Mouse (Mus musculus): ENCODE results near the gene Abhd17b.
A peak's percentile ranks its signal among the peaks of the same experiment; 100 is the strongest.
"Not testable (repeated sequence)": the region's sequence is repeated elsewhere in the genome, so short reads cannot be mapped to it uniquely, and the experiment has no call there.

Gene Abhd17b

DNA sequence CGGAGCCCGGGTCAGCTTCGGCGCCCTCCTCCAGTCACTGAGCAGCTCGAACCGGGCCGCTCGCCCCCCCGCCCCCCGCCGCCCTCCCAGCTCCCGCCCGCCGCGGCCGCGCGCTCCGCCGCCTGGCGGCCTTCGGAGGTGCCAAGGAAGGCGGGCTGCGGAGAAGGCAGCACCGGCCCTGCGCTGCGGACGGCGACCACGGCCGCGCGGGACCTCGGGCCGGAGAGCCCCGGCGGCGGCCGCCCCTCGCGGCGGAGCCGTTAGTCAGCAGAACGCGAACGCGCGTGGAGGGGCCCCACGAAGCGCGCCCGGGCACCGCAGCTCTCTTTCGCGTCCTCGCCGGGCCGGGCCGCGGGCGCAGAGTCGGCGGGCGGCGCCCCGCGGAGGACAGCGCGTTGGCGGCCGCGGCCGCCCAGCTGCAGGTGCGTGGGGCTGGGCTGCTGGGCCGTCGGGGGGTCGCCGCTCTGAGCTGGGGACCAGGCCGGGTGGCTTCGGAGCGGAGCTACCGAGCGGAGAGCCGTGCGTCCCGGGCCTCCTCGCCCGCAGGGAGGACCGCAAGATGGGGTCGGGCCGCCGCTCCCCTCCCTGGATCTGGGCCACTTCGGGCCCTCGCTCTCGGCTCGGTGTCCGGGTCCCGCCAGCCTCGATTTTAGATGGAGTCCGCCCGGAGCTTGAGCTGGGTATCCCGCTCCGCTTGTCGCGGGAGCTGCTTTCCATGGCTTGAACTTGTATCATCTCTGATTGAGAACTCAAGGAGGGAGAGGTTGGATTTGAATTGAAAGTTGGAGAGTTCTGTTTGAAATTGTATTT is at the start of gene Abhd17b:
TSS of gene Abhd17b (plus strand) at position 14 of the 810 bp plus-strand sequence.
- peak; percentile 4 for ATAC-seq (ENCODE audit: insufficient number of reproducible peaks, low FRiP score, low TSS enrichment)

DNA sequence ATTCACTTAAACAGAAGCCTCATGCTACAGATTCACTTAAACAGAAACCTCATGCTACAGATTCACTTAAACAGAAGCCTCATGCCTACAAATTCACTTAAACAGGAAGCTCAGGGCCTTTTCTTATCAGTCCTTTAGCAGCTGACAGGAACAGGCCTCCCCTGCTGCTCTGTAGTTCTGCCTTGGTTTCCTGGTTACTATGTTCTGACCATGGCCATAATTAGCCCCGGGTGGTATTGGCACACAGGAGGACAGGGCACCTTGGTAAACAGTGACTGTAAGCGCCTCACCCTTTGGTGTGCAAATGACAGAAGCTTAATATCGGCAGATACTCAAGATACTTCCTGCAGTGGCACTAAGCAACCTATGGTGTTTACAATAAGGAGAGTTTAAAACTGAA is 49.1 kb upstream of the Abhd17b start:
- ATAC-seq (ENCODE audit: insufficient number of reproducible peaks, low FRiP score, low TSS enrichment): no peak

- no peak for ATAC-seq (ENCODE audit: insufficient number of reproducible peaks, low FRiP score, low TSS enrichment)
Observed at GRCm38 (mm10) chr19:21605294-21605693, 47.7 kb upstream of the Abhd17b start.

DNA sequence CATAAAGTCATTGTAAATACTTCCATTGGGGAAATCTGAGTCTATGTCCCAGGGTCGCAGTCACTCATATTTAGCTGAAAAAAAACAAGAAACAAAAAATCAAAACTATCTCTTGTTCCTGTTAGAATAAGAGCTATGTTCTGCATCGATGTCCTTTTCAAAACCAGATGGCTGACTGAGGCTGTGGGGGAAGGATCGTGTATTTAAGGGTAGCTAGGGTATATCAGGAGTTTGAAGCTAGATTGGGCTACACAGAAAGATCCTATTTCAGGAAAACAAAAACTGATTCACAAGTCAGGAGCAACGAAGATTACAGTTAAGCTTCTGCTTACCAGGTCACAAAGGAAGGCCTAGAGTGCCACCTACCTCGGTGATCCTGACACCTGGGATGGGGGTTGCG is 42.7 kb upstream of the Abhd17b start:
- ATAC-seq (ENCODE audit: insufficient number of reproducible peaks, low FRiP score, low TSS enrichment): no peak

- ATAC-seq (ENCODE audit: insufficient number of reproducible peaks, low FRiP score, low TSS enrichment): no peak
Observed at GRCm38 (mm10) chr19:21611297-21611696, 41.7 kb upstream of the Abhd17b start.

- no peak for ATAC-seq (ENCODE audit: insufficient number of reproducible peaks, low FRiP score, low TSS enrichment)
Observed at GRCm38 (mm10) chr19:21611725-21612575, 41.0 kb upstream of the Abhd17b start.

GRCm38 (mm10) chr19:21615801-21616200 is 37.2 kb upstream of the Abhd17b start:
- ATAC-seq (ENCODE audit: insufficient number of reproducible peaks, low FRiP score, low TSS enrichment): no peak

DNA sequence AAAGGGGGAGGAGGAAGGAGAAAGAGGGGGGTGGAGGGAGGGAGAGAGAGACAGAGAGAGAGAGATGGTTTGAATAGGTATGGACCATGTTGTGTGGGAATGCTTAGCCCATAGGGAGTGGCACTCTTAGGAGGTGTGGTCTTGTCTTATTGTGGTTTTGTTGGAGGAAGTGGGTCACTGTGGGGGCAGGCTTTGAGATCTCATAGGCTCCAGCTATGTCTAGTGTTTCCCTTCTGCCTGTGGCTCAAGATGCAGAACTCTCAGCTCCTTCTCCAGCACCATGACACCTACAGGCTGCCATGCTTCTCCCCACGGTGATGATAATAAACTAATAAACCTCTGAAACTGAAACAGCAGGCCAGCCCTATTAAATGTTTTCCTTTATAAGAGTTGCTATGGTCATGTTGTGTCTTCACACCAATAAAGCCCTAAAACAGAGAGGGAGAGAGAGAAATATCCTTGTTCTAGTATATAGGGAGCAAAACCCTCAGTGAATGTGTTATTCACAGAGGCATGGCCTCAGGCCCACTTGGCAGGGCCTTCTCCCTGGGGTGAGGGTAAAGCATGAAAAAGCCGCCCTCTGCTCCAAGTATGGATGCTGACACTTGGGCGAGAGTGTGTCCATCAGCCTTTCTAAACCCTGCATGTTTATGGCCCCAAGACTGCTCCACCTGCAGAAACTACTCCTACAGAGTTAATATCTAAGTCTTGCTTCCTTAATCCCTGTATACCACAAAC is 29.4 kb upstream of the Abhd17b start:
- ATAC-seq (ENCODE audit: insufficient number of reproducible peaks, low FRiP score, low TSS enrichment): no peak

DNA sequence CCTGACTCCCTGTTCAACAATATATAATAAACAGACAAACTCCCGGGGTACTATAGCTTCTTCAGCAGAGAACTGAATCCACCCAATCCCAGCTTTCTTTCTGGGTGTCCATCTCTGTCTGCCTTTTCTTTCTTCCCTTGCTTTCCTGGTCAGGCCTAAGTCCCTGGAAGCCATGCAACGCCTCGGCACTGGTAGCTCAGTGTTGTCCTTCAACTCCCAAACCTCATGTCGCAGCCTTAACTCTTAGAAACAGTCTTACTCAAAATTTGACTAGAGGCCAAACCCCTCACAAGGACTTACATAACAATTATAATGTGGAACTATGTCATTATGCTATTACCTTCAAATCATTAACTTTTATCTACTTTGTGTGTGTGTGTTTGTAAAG is 28.8 kb upstream of the Abhd17b start:
- ATAC-seq (ENCODE audit: insufficient number of reproducible peaks, low FRiP score, low TSS enrichment): no peak

GRCm38 (mm10) chr19:21626271-21626988 is 26.6 kb upstream of the Abhd17b start:
- ATAC-seq (ENCODE audit: insufficient number of reproducible peaks, low FRiP score, low TSS enrichment): no peak

GRCm38 (mm10) chr19:21628440-21628839 is 24.5 kb upstream of the Abhd17b start:
- not testable (repeated sequence) for ATAC-seq (ENCODE audit: insufficient number of reproducible peaks, low FRiP score, low TSS enrichment)

- no peak for ATAC-seq (ENCODE audit: insufficient number of reproducible peaks, low FRiP score, low TSS enrichment)
Observed at GRCm38 (mm10) chr19:21629030-21629429, 24.0 kb upstream of the Abhd17b start.

DNA sequence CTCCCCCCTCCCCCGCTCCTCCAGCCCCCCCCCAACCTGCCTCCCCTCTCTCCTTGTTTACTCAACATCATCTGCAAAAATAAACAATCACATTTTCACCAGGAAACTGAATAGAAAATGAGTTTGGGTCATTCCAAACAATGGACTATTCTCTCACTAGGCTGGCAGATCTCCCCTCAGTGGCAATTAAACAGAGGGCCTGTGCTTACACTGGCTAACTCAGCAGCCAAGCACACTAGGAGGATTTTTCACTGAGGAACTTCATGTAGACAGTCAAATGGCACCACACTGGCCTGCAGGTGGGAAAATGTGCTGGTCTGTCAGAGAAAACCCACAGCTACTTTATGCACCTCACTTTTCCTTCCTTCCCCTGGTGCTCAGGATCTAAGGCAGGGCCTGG is 23.5 kb upstream of the Abhd17b start:
- ATAC-seq (ENCODE audit: insufficient number of reproducible peaks, low FRiP score, low TSS enrichment): 0 out of 2 replicates have a peak, but pooled peaks have one; percentile 26

- ATAC-seq (ENCODE audit: insufficient number of reproducible peaks, low FRiP score, low TSS enrichment): no peak
Observed at GRCm38 (mm10) chr19:21630656-21631331, 22.2 kb upstream of the Abhd17b start.

- no peak for ATAC-seq (ENCODE audit: insufficient number of reproducible peaks, low FRiP score, low TSS enrichment)
Observed at GRCm38 (mm10) chr19:21635406-21635805, 17.6 kb upstream of the Abhd17b start.

- ATAC-seq (ENCODE audit: insufficient number of reproducible peaks, low FRiP score, low TSS enrichment): no peak
Observed at GRCm38 (mm10) chr19:21636907-21637306, 16.1 kb upstream of the Abhd17b start.

DNA sequence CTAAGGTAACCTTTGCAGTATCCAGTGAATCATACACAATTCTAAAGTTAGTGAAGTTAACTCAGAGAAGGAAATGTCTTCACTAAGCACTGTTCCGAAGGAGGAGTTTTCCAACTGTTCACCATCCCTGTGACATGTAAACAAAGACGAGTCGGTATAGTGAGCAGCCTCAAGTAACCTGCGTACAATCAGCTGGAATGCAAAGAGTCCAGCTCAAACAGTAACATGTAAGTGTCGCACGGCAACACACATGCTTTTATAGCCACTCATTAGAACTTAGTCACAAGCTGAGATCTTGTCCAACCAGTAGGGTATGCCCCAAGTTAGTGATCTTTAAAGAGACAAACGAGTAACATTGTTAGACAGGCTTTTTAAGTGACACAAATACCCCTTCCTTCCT is 15.3 kb upstream of the Abhd17b start:
- ATAC-seq (ENCODE audit: insufficient number of reproducible peaks, low FRiP score, low TSS enrichment): no peak

DNA sequence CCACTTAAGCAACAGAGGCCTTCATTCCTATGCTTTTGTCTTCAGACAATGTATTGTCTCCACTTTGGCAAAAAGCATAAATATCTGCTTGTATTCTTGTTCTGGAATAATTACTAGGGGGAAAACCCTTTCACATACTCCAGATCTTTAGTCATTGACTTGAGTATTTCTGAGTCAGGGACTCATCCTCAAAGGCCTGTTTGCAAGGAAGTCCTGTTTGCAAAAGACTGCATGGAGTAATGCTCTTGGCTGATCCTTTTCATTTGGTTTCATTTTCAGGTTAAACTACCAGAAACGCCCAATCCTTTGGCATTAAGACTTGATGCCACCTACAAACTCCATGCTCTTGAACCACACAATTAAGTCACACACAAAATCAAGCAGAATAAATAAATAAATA is 9.1 kb upstream of the Abhd17b start:
- ATAC-seq (ENCODE audit: insufficient number of reproducible peaks, low FRiP score, low TSS enrichment): no peak

DNA sequence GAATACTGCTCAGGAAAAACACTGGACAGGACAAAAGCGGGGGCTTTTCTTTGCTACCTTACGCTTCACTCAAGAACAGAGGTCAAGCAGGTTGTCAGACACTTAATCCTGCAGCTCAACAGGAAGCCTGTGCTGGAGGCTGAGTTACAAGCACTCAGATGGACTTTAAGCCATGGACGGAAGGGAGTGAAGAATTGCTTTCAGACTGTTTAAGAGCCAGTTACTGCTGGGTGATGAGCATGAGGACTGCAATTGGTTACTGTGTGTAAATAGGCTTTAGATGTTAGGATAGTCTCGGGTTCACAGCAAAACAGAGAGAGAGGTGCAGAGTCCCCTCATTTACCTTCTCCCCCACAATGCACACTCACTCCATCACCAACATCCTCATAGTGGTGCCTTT is 7.7 kb upstream of the Abhd17b start:
- ATAC-seq (ENCODE audit: insufficient number of reproducible peaks, low FRiP score, low TSS enrichment): no peak

DNA sequence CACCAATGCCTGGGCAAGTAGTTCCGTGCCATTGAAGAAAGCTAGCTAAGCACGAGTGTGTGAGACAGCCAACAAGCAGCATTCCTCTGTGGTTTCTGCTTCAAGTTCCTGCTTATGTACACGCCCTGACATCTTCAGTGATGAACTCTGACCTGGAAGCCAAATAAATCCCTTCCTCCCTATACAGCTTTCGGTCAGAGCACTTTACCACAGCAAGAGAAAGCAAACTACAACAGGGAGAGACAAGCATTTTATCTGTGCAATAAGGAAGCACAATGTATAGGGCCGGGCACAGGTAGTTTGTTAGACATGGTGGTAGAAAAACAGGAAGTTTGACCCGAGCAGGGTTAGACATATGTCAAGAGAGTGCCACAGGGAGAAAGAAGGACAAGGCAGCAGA is 6.8 kb upstream of the Abhd17b start:
- ATAC-seq (ENCODE audit: insufficient number of reproducible peaks, low FRiP score, low TSS enrichment): no peak
